Mouse (Mus musculus) CH12.LX (cell line): ENCODE measurements around the gene Tspyl3. TPM values are rescaled to one million over a fixed set of nuclear protein-coding genes. Genes with fewer than 3 reads are reported as not detected.

Experiments used
- DNase-seq: peaks from one replicate; pipeline ENCODE4 v3.0.0-alpha.2; 2013; ENCODE audit errors: extremely low read depth
- H3K27ac ChIP-seq: 2 replicates; pipeline ENCODE4 v1.5.1; 2012; ENCODE audit warnings: low read depth, mild to moderate bottlenecking, control low read depth, moderate library complexity; ENCODE audit not compliant: insufficient read depth
- H3K27me3 ChIP-seq: replicated peaks from 2 replicates; pipeline ENCODE3; 2012; ENCODE audit warnings: inconsistent platforms
- H3K36me3 ChIP-seq, 2 experiments: replicated peaks in 1 of 2; 2 replicates each; pipeline versions ENCODE3 to v1.6.1; 2012; ENCODE audit warnings: inconsistent platforms in 1 of 2, low read length in 1 of 2, mild to moderate bottlenecking in 1 of 2, mixed read lengths in 1 of 2, moderate library complexity in 1 of 2; ENCODE audit not compliant: control insufficient read depth in 1 of 2, insufficient read depth in 1 of 2
- H3K4me1 ChIP-seq, 2 experiments: 2 replicates each; pipeline ENCODE4 v1.6.1; 2012; ENCODE audit warnings: inconsistent platforms in 1 of 2, moderate library complexity in 1 of 2; ENCODE audit not compliant: insufficient read depth in 2 of 2, control insufficient read depth in 1 of 2
- H3K4me2 ChIP-seq: 2 replicates; pipeline ENCODE4 v1.6.1; 2012; ENCODE audit warnings: low read depth, mild to moderate bottlenecking, control low read depth; ENCODE audit not compliant: poor library complexity, insufficient read depth, severe bottlenecking
- H3K4me3 ChIP-seq, 3 experiments: fragments of 150-350 bp in 1 of 3; sonication (generic) in 1 of 3; replicated peaks in 1 of 3; 2 replicates each; pipeline versions ENCODE3 to v1.5.1; 2011 to 2012; ENCODE audit warnings: low read depth in 2 of 3, low read length in 2 of 3, mild to moderate bottlenecking in 2 of 3, moderate library complexity in 2 of 3, control low read depth in 1 of 3, improper control_type of control experiment in 1 of 3, inconsistent platforms in 1 of 3, mixed read lengths in 1 of 3; ENCODE audit not compliant: poor library complexity in 1 of 3
- H3K79me2 ChIP-seq: replicated peaks from 2 replicates; pipeline ENCODE4 v1.6.1; 2012; ENCODE audit warnings: mild to moderate bottlenecking, moderate library complexity; ENCODE audit not compliant: control insufficient read depth, poor library complexity, insufficient read depth, severe bottlenecking; ENCODE audit errors: extremely low read depth
- H3K9ac ChIP-seq: 2 replicates; pipeline ENCODE4 v1.6.1; 2012; ENCODE audit warnings: low read depth, mild to moderate bottlenecking, control low read depth, moderate library complexity; ENCODE audit not compliant: insufficient read depth
- H3K9me3 ChIP-seq: replicated peaks from 2 replicates; pipeline ENCODE3; 2012; ENCODE audit warnings: low read length, inconsistent platforms, mixed read lengths
- BHLHE40 ChIP-seq: IDR thresholded peaks from 2 replicates; pipeline ENCODE4 v1.6.1; 2011; ENCODE audit warnings: mild to moderate bottlenecking, low read depth, low read length, improper control_type of control experiment
- CHD2 ChIP-seq: IDR thresholded peaks from 2 replicates; pipeline ENCODE4 v1.6.1; 2011; ENCODE audit warnings: low read length, improper control_type of control experiment
- CTCF ChIP-seq, 2 experiments: IDR thresholded peaks in 1 of 2; conservative IDR thresholded peaks in 1 of 2; 2 replicates each; pipeline ENCODE4 v1.5.1; 2011 to 2012; ENCODE audit warnings: low read depth in 2 of 2, low read length in 2 of 2, improper control_type of control experiment in 1 of 2, inconsistent platforms in 1 of 2, mild to moderate bottlenecking in 1 of 2, moderate library complexity in 1 of 2
- E2F4 ChIP-seq: IDR thresholded peaks from 2 replicates; pipeline ENCODE4 v1.6.1; 2011; ENCODE audit warnings: low read depth, low read length, improper control_type of control experiment; ENCODE audit not compliant: insufficient replicate concordance
- ELF1 ChIP-seq: IDR thresholded peaks from 2 replicates; pipeline ENCODE4 v1.6.1; 2014; ENCODE audit warnings: low read depth, mild to moderate bottlenecking, inconsistent platforms, low read length, improper control_type of control experiment
- ETS1 ChIP-seq: conservative IDR thresholded peaks from 2 replicates; pipeline ENCODE4 v1.6.1; 2012; ENCODE audit warnings: low read depth, mild to moderate bottlenecking, inconsistent platforms, low read length, improper control_type of control experiment, moderate library complexity
- HCFC1 ChIP-seq: IDR thresholded peaks from 2 replicates; pipeline ENCODE4 v1.6.1; 2012; ENCODE audit warnings: low read depth, mild to moderate bottlenecking, inconsistent platforms, low read length, improper control_type of control experiment
- IRF4 ChIP-seq: IDR thresholded peaks from 2 replicates; pipeline ENCODE4 v1.6.1; 2014; ENCODE audit warnings: low read depth, mild to moderate bottlenecking, inconsistent platforms, low read length, improper control_type of control experiment
- JUN ChIP-seq: IDR thresholded peaks from 2 replicates; pipeline ENCODE4 v1.6.1; 2011; ENCODE audit warnings: low read depth, mild to moderate bottlenecking, low read length, improper control_type of control experiment, moderate library complexity; ENCODE audit not compliant: insufficient read depth
- JUND ChIP-seq: conservative IDR thresholded peaks from 2 replicates; pipeline ENCODE4 v1.6.1; 2011; ENCODE audit warnings: low read depth, low read length, improper control_type of control experiment
- KAT2A ChIP-seq: IDR thresholded peaks from 2 replicates; pipeline ENCODE4 v1.6.1; 2012; ENCODE audit warnings: low read length, improper control_type of control experiment, inconsistent platforms; ENCODE audit not compliant: insufficient replicate concordance
- MAFK ChIP-seq: IDR thresholded peaks from 2 replicates; pipeline ENCODE4 v1.6.1; 2011; ENCODE audit warnings: low read length, improper control_type of control experiment; ENCODE audit not compliant: insufficient replicate concordance
- MAX ChIP-seq: IDR thresholded peaks from 2 replicates; pipeline ENCODE4 v1.6.1; 2011; ENCODE audit warnings: low read length, improper control_type of control experiment
- MAZ ChIP-seq: IDR thresholded peaks from 2 replicates; pipeline ENCODE4 v1.6.1; 2012; ENCODE audit warnings: low read depth, mild to moderate bottlenecking, inconsistent platforms, low read length, improper control_type of control experiment, moderate library complexity
- MXI1 ChIP-seq: IDR thresholded peaks from 2 replicates; pipeline ENCODE4 v1.6.1; 2011; ENCODE audit warnings: mild to moderate bottlenecking, low read depth, low read length, improper control_type of control experiment
- MYC ChIP-seq: IDR thresholded peaks from 2 replicates; pipeline ENCODE4 v1.6.1; 2011; ENCODE audit warnings: low read depth, mild to moderate bottlenecking, improper control_type of control experiment, low read length
- NRF1 ChIP-seq: IDR thresholded peaks from 2 replicates; pipeline ENCODE4 v1.6.1; 2014; ENCODE audit warnings: low read depth, mild to moderate bottlenecking, inconsistent platforms, low read length, improper control_type of control experiment, moderate library complexity
- PAX5 ChIP-seq: IDR thresholded peaks from 2 replicates; pipeline ENCODE4 v1.6.1; 2012; ENCODE audit warnings: low read length, inconsistent platforms, mixed read lengths
- POLR2A ChIP-seq: IDR thresholded peaks from 2 replicates; pipeline ENCODE4 v1.6.1; 2011; ENCODE audit warnings: low read depth, mild to moderate bottlenecking, improper control_type of control experiment, low read length
- RAD21 ChIP-seq: IDR thresholded peaks from 2 replicates; pipeline ENCODE4 v1.6.1; 2011; ENCODE audit warnings: low read depth, mild to moderate bottlenecking, low read length, improper control_type of control experiment, moderate library complexity
- RCOR1 ChIP-seq: conservative IDR thresholded peaks from 2 replicates; pipeline ENCODE4 v1.6.1; 2012; ENCODE audit warnings: low read depth, mild to moderate bottlenecking, inconsistent platforms, low read length, improper control_type of control experiment
- SIN3A ChIP-seq: IDR thresholded peaks from 2 replicates; pipeline ENCODE4 v1.6.1; 2012; ENCODE audit warnings: low read length, improper control_type of control experiment, inconsistent platforms
- SMC3 ChIP-seq: IDR thresholded peaks from 2 replicates; pipeline ENCODE4 v1.6.1; 2011; ENCODE audit warnings: low read depth, low read length, improper control_type of control experiment
- TBP ChIP-seq: conservative IDR thresholded peaks from 2 replicates; pipeline ENCODE4 v1.6.1; 2011; ENCODE audit warnings: low read depth, low read length, improper control_type of control experiment
- TCF12 ChIP-seq: IDR thresholded peaks from 2 replicates; pipeline ENCODE4 v1.6.1; 2014; ENCODE audit warnings: low read depth, mild to moderate bottlenecking, inconsistent platforms, low read length, improper control_type of control experiment
- UBTF ChIP-seq: IDR thresholded peaks from 2 replicates; pipeline ENCODE4 v1.6.1; 2012; ENCODE audit warnings: low read depth, mild to moderate bottlenecking, inconsistent platforms, low read length, improper control_type of control experiment, moderate library complexity
- USF1 ChIP-seq: IDR thresholded peaks from 2 replicates; pipeline ENCODE4 v1.6.1; 2014; ENCODE audit warnings: low read depth, mild to moderate bottlenecking, inconsistent platforms, low read length, improper control_type of control experiment
- USF2 ChIP-seq: conservative IDR thresholded peaks from 2 replicates; pipeline ENCODE4 v1.6.1; 2011; ENCODE audit warnings: low read depth, low read length, improper control_type of control experiment
- ZC3H11A ChIP-seq: IDR thresholded peaks from 2 replicates; pipeline ENCODE4 v1.6.1; 2012; ENCODE audit warnings: low read depth, mild to moderate bottlenecking, inconsistent platforms, low read length, improper control_type of control experiment
- ZKSCAN1 ChIP-seq: IDR thresholded peaks from 2 replicates; pipeline ENCODE4 v1.6.1; 2012; ENCODE audit warnings: low read depth, inconsistent platforms, low read length, improper control_type of control experiment, borderline replicate concordance
- ZNF384 ChIP-seq: IDR thresholded peaks from 2 replicates; pipeline ENCODE4 v1.6.1; 2012; ENCODE audit warnings: low read depth, low read length, improper control_type of control experiment, inconsistent platforms
- dilution Hi-C: fragments of 300-500 bp; cut with MboI; formaldehyde crosslinking; loops from 2 replicates; pipeline ENCODE4 v1.14.3; 2020; ENCODE audit warnings: low sequenced_read_pairs; ENCODE audit not compliant: extremely low pct_unique_long_range_greater_than_20kb, extremely low pct_ligation_motif_present
- in situ Hi-C: fragments of 300-500 bp; cut with MboI; formaldehyde crosslinking; loops from 3 replicates; pipeline ENCODE4 v1.14.3; 2019; ENCODE audit warnings: low sequenced_read_pairs, low pct_ligation_motif_present, low pct_unique_long_range_greater_than_20kb, mixed read lengths
- polyA plus RNA-seq: library from polyadenylated mRNA; unstranded; fragments of >175 nt; gene quantifications from 2 replicates; pipeline ENCODE4 v1.2.1, GENCODE M21; 2012; ENCODE audit warnings: low read depth; ENCODE audit not compliant: insufficient read length
- total RNA-seq, 2 experiments: library from RNA; depleted of rRNA; stranded (reverse); fragments of 300-350 nt in 1 of 2; fragments of >200 nt in 1 of 2; gene quantifications; 2 replicates each; pipeline ENCODE4 v1.2.3; 2012 to 2014

Gene Tspyl3
- total and polyA plus RNA-seq, 3 experiments, result 9.6 to 16.5 (median 12.1) TPM

DNA sequence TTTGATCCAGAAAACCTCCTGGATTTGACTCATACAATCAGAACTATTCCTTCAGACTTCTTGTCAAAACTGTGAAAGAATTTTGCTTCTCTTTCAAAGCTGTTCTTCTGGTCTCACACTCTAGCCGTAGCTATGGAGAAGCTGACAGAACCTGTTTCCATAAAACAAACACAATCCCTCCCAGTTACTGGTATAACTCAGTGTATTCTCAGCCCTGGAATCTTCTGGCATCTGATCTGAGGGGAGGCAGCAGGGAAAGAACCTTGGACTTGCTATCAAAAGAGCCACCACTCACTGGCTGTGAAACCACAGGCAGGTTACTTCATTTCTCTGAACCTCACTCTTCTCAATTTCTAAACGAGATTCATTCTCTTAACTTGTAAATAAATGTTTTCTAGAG lies 13.2 kb upstream of the Tspyl3 start:
- H3K9ac ChIP-seq, result peak overlapping the region; percentile 92
- H3K27me3 ChIP-seq, result no peaks in the 10 kb centered on the region
- H3K36me3 ChIP-seq, result peaks cover 30 to 45% of the 10 kb centered on the region in 2 experiments
- no peaks in the 10 kb centered on the region for H3K9me3 ChIP-seq
- peaks cover 19 to 66% of the 10 kb centered on the region in 2 experiments for H3K4me1 ChIP-seq
- no peak for DNase-seq
- peak overlapping the region; percentile 76 to 95 (median 82) for H3K4me3 ChIP-seq
- TF ChIP-seq NRF1, result no peak
- no peak for TF ChIP-seq ZC3H11A
- TF ChIP-seq UBTF, result no peak
- TF ChIP-seq JUN, result no peak
- TF ChIP-seq PAX5, result no peak
- TF ChIP-seq MAZ, result no peak
- no peak for TF ChIP-seq E2F4
- TF ChIP-seq MYC, result no peak
- TF ChIP-seq IRF4, result no peak
- TF ChIP-seq TBP, result no peak
- no peak for TF ChIP-seq ETS1
- no peak for TF ChIP-seq MAX
- no peak for TF ChIP-seq SIN3A
- peak overlapping the region; percentile 74 for H3K27ac ChIP-seq
- in situ Hi-C loops, result no loop called here
- H3K4me2 ChIP-seq, result peak overlapping the region; percentile 91
- dilution Hi-C loops, result no loop called here
- H3K79me2 ChIP-seq, result peaks cover 80% of the 10 kb centered on the region

DNA sequence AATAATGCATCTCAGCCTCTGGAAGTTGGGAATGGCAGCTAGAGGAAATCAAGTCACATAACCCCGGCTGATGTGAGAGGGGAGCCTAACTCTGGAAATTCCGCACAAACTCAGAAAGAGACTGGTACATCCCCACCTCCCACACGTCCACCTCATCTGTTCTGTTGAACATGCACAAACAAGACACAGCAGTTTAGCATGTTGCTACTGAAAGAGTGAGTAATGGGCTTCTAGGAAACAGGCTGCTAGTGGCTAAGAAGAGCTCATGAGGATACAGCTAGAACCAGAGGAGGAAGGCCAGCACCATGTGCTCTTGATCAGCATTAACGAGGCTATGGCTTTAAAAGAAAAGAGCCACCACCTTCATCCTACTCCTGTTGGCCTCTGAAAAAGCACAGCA lies 12.7 kb upstream of the Tspyl3 start:
- peak overlapping the region; percentile 91 for H3K4me2 ChIP-seq
- in situ Hi-C loops (no loop called here), dilution Hi-C loops (no loop called here)
- no peaks in the 10 kb centered on the region for H3K9me3 ChIP-seq
- peaks cover 78% of the 10 kb centered on the region for H3K79me2 ChIP-seq
- H3K4me3 ChIP-seq, result peak overlapping the region; percentile 35 to 82 (median 76)
- peaks cover 32 to 47% of the 10 kb centered on the region in 2 experiments for H3K36me3 ChIP-seq
- H3K27me3 ChIP-seq, result no peaks in the 10 kb centered on the region
- peak overlapping the region; percentile 92 for H3K9ac ChIP-seq
- peaks cover 16 to 65% of the 10 kb centered on the region in 2 experiments for H3K4me1 ChIP-seq
- H3K27ac ChIP-seq, result peak overlapping the region; percentile 74
- no peak for DNase-seq
- no peak for TF ChIP-seq JUND
- TF ChIP-seq KAT2A, result no peak
- no peak for TF ChIP-seq ZC3H11A
- no peak for TF ChIP-seq ZNF384
- 0 out of 2 replicates have a peak, but pooled peaks have one; percentile 39 for TF ChIP-seq MYC
- TF ChIP-seq UBTF, result no peak
- no peak for TF ChIP-seq CTCF (conservative IDR thresholded peaks at IDR 0.05 in 1 of 2, IDR thresholded peaks at IDR 0.05 in 1 of 2; ENCODE audit: low read depth in 2 of 2, low read length in 2 of 2)
- no peak for TF ChIP-seq NRF1
- TF ChIP-seq MXI1, result 0 out of 2 replicates have a peak, but pooled peaks have one; percentile 45
- peak; percentile 73 for TF ChIP-seq MAX
- no peak for TF ChIP-seq JUN
- peak; percentile 13; the same call in 1 of the 2 replicates for TF ChIP-seq MAZ
- TF ChIP-seq HCFC1, result no peak
- 0 out of 2 replicates have a peak, but pooled peaks have one; percentile 8 for TF ChIP-seq ELF1
- TF ChIP-seq E2F4, result no peak
- TF ChIP-seq MAFK, result no peak
- TF ChIP-seq RAD21, result no peak
- TF ChIP-seq RCOR1, result 0 out of 2 replicates have a peak, but pooled peaks have one; percentile 37
- no peak for TF ChIP-seq CHD2
- TF ChIP-seq ZKSCAN1, result no peak
- no peak for TF ChIP-seq PAX5
- no peak for TF ChIP-seq SMC3
- no peak for TF ChIP-seq TBP
- no peak; the same call in 1 of the 2 replicates for TF ChIP-seq TCF12
- peak; percentile 61 for TF ChIP-seq SIN3A
- no peak for TF ChIP-seq USF1
- TF ChIP-seq USF2, result no peak
- TF ChIP-seq POLR2A, result no peak
- TF ChIP-seq BHLHE40, result 0 out of 2 replicates have a peak, but pooled peaks have one; percentile 30
